Mouse (Mus musculus) heart, postnatal 36 days (tissue): ENCODE results near the gene Elmo1. TPM values are rescaled to one million over a fixed set of nuclear protein-coding genes. Genes with fewer than 3 reads are reported as not detected.

ENCODE experiments used
- DNase-seq, 2 experiments: peaks; one replicate each; pipeline ENCODE4 v3.0.0; 2021 to 2022
- intact Hi-C: fragments of 180-260 bp; cut with DNase I; formaldehyde crosslinking; loops from one replicate; pipeline ENCODE4 v1.15.1; 2025
- total RNA-seq, 2 experiments: library from RNA; stranded (reverse); gene quantifications; 2 replicates each; pipeline ENCODE4 v1.2.3; 2021

The Elmo1 gene
- total RNA-seq, 2 experiments from 2014 or later: 8.5 to 11.2 TPM

GRCm38 (mm10) chr13:20238146-20238545, 147.8 kb downstream of the Elmo1 start:
- intact Hi-C loops: no loop called here
- DNase-seq: no peak

GRCm38 (mm10) chr13:20238743-20239142, 148.3 kb downstream of the Elmo1 start:
- DNase-seq: no peak

GRCm38 (mm10) chr13:20250069-20250668, 159.8 kb downstream of the Elmo1 start:
- DNase-seq: no peak
- intact Hi-C loops: loop anchor here (5.0 kb wide), 1 partner anchor 158 kb away; the partner anchor contains the start of gene Elmo1

More at GRCm38 (mm10) chr13:20238743-20239142, 148.3 kb downstream of the Elmo1 start:
- intact Hi-C loops: no loop called here

GRCm38 (mm10) chr13:20254911-20255310, 164.5 kb downstream of the Elmo1 start:
- intact Hi-C loops: loop anchor here (5.0 kb wide), 2 partner anchors 73 to 163 kb away; partner anchors contain the start of gene Elmo1
- DNase-seq: peak in 1 of 2 experiments; percentile 29

GRCm38 (mm10) chr13:20255380-20255779, 165.0 kb downstream of the Elmo1 start:
- DNase-seq: peak; percentile 50 to 53
- intact Hi-C loops: loop anchor here (5.0 kb wide), 1 partner anchor 73 kb away; no protein-coding TSS in a partner anchor

- DNase-seq: no peak
- intact Hi-C loops: loop anchor here (5.0 kb wide), 1 partner anchor 74 kb away; no protein-coding TSS in a partner anchor
Observed at GRCm38 (mm10) chr13:20256613-20257012, 166.2 kb downstream of the Elmo1 start.

GRCm38 (mm10) chr13:20257562-20258525, 167.4 kb downstream of the Elmo1 start:
- intact Hi-C loops: loop anchor here (5.0 kb wide), 1 partner anchor 76 kb away; no protein-coding TSS in a partner anchor
- DNase-seq: no peak

GRCm38 (mm10) chr13:20263173-20263572, 172.8 kb downstream of the Elmo1 start:
- no peak for DNase-seq
- intact Hi-C loops: no loop called here

GRCm38 (mm10) chr13:20270148-20270547, 179.8 kb downstream of the Elmo1 start:
- intact Hi-C loops: loop anchor here (5.0 kb wide), 4 partner anchors 63 to 573 kb away; partner anchors contain the start of genes Elmo1 and Nme8
- no peak for DNase-seq

GRCm38 (mm10) chr13:20271799-20272198, 181.4 kb downstream of the Elmo1 start:
- intact Hi-C loops: loop anchor here (1.0 to 5.0 kb wide), 5 partner anchors 64 to 574 kb away; partner anchors contain the start of genes Elmo1 and Nme8
- DNase-seq: no peak

GRCm38 (mm10) chr13:20272562-20272961, 182.2 kb downstream of the Elmo1 start:
- DNase-seq: peak in 1 of 2 experiments; percentile 26
- intact Hi-C loops: loop anchor here (1.0 to 5.0 kb wide), 5 partner anchors 65 to 575 kb away; partner anchors contain the start of genes Elmo1 and Nme8

GRCm38 (mm10) chr13:20279889-20280288, 189.5 kb downstream of the Elmo1 start:
- intact Hi-C loops: no loop called here
- DNase-seq: no peak

- no peak for DNase-seq
- intact Hi-C loops: no loop called here
Observed at GRCm38 (mm10) chr13:20283891-20284290, 193.5 kb downstream of the Elmo1 start.

GRCm38 (mm10) chr13:20286680-20287079, 196.3 kb downstream of the Elmo1 start:
- no peak for DNase-seq
- intact Hi-C loops: no loop called here

GRCm38 (mm10) chr13:20288393-20288792, 198.0 kb downstream of the Elmo1 start:
- intact Hi-C loops: no loop called here
- DNase-seq: peak; percentile 34 to 45

- DNase-seq: peak; percentile 13 to 28
- intact Hi-C loops: loop anchor here (5.0 kb wide), 3 partner anchors 198 to 923 kb away; partner anchors contain the start of gene Elmo1
Observed at GRCm38 (mm10) chr13:20290412-20290811, 200.0 kb downstream of the Elmo1 start.

- DNase-seq: peak; percentile 47 to 52
- intact Hi-C loops: loop anchor here (1.0 to 5.0 kb wide), 4 partner anchors 200 to 925 kb away; partner anchors contain the start of gene Elmo1
Observed at GRCm38 (mm10) chr13:20292348-20292747, 202.0 kb downstream of the Elmo1 start.

GRCm38 (mm10) chr13:20295278-20295970, 205.0 kb downstream of the Elmo1 start:
- intact Hi-C loops: loop anchor here (5.0 kb wide), 3 partner anchors 742 to 1032 kb away; no protein-coding TSS in a partner anchor
- no peak for DNase-seq

GRCm38 (mm10) chr13:20297841-20298240, 207.4 kb downstream of the Elmo1 start:
- peak; percentile 44 to 65 for DNase-seq
- intact Hi-C loops: loop anchor here (5.0 kb wide), 3 partner anchors 739 to 1029 kb away; no protein-coding TSS in a partner anchor

GRCm38 (mm10) chr13:20299424-20299823, 209.0 kb downstream of the Elmo1 start:
- no peak for DNase-seq
- intact Hi-C loops: loop anchor here (5.0 kb wide), 3 partner anchors 738 to 1028 kb away; no protein-coding TSS in a partner anchor
